Mouse (Mus musculus) mouse trophoblast stem cell (cell line): ENCODE data around the gene Gsg1l2.

Experiments used
- in situ Hi-C, 2 experiments: fragments of 300-500 bp; cut with MseI, MboI; formaldehyde crosslinking; loops; 2 replicates in 1 of 2; 3 replicates in 1 of 2; pipeline ENCODE4 v1.15.1; 2025

Gene Gsg1l2

DNA sequence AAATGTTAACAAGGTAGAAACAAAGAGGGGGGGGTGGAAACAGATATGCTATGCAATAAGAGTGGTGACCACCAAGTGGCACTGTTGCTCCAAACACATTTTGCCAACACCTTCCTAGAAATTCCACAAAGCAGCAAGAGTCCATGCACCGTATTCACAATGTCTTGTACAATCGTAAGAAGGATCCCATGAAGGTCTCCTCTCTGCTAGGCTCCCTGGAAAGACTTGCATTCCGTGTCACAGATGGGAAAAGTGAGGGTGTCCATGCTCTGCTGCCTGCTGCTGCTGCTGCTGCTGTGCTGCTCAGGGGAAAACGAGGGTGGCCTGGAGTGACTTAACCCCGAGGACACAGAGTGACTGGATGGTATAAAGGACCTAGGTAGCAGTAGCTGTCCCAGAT lies 45.2 kb downstream of the Gsg1l2 start:
- in situ Hi-C loops: no loop called here

DNA sequence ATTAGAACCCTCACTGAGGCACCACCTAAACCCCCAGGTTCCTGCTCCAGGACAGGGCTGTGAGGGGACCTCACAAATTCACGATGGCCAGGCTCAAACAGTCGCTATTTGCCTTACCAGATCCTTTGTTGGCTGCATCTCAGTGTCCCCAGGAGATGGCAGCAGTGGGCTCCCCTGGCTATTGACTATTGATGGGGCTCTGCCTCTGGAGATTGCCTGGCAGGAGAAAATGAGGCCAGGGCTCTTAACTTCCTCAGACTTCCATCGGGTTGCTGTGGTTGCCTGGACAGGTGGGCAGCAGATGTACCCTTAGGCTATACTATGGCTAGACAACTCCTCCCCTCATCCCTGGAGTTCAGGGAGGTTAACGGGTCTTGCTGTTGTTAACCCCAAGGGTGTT lies 45.8 kb downstream of the Gsg1l2 start:
- in situ Hi-C loops: no loop called here

DNA sequence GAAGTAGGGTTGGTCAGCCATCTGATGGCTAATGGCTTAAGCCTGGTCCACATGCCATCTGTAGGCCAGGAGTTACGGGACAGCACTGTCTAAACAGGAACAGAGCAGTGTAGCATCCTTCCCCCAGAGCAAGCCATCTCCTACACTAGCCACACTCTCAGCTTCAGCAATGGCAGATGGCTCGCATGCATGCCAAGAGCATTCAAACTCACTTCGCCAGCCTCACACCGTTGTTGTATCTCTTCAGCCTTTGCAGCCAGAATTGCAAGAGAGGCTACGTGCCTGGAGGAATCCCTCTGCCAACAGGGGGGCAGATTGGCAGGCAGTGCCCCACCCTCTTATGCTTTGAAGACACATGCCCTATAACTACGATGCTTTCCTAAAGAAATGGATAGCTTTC lies 47.2 kb downstream of the Gsg1l2 start:
- in situ Hi-C loops: no loop called here

DNA sequence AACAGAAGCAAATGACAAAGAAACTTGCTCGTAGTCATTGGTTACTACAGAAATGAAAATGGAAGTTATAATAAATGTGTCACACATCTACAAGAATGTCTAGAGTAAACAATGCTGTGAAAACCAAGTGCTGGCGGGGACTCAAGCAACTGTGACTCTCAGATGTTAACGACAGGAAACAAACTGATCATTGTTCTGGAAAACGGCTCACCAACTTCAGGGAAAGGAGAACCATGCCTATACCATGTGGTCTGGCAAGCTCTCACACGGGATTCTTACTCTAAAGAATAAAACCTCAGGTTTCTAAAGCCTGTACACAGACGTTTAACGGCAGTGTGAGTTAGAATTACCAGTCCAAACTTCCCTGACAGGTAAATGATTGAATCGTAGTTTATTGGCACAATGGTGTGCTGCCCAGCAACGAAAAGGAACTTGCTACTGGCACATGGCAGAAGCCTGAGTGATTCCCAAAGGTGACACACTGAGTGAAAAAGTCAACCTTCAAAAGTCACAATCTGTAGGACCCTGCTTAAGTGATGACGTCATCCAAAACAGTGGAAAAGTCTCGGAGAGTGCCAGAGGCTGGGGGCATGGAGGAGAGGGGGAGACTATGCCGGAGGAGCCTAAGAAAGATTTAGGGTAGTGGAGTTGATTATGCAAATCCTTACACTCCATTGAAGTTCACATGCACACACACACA lies 54.1 kb downstream of the Gsg1l2 start:
- in situ Hi-C loops: no loop called here

DNA sequence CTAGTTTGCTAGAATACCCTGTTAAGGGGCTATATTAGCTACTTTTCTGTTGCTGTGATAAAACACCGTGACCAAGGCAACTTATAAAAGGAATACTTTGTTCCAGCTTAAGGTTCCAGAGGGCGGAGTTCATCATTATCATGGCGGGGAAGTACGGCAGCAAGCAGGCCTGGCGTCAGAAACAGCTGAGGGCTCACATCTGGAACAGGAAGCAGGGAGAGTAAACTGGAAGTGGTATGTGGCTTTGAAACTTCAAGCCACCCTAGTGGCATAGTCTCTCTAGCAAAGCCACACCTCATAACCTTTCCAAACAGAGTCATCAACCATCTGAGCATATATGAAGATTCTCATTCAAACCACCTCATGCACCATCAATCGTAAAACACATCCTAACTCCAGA lies 55.1 kb downstream of the Gsg1l2 start:
- in situ Hi-C loops: no loop called here

DNA sequence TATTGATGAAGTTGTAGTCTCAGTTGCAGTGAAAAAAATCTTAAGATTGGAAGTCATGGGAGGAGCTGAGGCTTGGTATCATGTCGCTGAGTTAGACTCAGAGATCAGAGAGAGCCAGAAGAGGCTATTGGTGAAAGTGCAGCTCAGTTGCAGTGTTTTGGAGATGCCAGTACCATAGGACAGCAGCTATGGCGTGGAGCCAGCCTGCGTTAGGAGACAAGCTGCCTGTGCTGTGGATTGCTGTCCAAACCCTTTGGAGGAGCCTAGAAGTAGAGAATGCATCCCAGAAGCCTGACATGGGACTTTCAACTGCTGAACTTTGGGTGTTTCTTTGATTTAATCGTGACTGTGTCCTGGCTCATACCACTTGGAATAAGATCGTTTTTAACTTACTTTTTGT lies 57.4 kb downstream of the Gsg1l2 start:
- in situ Hi-C loops: no loop called here

DNA sequence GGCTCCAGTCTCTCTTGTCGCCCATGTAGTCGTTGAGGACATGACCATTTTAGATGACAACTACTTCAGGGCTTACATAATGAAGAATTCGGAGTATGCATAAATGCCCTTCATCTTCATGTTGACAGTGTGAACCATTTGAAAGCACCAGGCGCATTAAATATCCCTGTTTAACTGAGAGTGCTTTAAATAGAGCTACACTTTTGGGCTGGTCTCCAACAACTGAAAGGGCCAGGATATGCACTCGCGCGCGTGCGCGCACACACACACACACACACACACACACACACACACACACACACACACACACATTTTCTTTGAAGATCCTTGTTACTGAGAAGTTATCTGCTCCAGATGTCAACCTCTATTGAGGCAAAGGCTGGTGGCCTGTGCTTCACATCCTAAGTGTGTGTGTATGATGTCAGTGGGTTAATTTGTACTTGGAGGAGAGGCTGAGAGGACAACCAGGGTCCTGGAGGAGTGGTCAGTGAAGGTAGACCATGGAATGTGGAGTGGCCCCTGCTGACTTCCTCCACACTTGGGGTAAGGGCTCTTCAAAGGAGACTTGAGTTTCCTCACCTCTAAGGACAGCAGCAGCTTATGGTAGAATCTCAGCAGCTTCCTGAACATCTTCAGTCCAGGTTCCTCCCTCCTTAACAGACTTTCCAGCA lies 61.1 kb downstream of the Gsg1l2 start:
- in situ Hi-C loops: no loop called here
